Mouse (Mus musculus): Measurements from ENCODE around the gene Gfra1.

DNA sequence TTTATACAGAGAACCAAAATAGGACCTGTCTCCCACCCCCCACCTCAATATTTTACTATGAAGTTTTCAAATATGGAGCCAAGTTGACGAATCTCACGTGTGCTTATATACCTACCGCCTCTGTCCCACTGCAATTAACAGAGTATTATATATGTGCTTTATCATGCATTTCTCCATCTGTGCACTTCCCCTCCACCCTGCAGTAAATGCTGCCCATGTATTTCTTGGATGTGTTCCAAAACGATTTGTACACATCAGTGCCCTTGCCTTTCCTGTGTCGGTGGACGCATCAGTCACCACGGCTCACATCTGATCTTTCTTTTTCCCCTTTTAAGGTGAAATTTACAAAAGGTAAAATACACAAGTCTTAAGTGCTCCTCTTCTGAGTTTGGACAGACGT, 77.7 kb downstream of the Gfra1 start:
- TF ChIP-seq MAFK (IDR thresholded peaks at IDR 0.05; ENCODE audit: insufficient read depth, low read depth, low read length) = no peak
- TF ChIP-seq ZC3H11A (IDR thresholded peaks at IDR 0.05; ENCODE audit: borderline replicate concordance, low read depth, low read length) = no peak
- no peak for TF ChIP-seq CHD2 (IDR thresholded peaks at IDR 0.05; ENCODE audit: low read depth, low read length)
